Mouse (Mus musculus): ENCODE data around the gene Hebp1.

GRCm38 (mm10) chr6:135112411-135113113 lies 85.3 kb downstream of the Hebp1 start:
- TF ChIP-seq CTCF (IDR thresholded peaks at IDR 0.05; ENCODE audit: borderline replicate concordance, control insufficient read depth, extremely low read depth, insufficient read depth, low read length, poor library complexity), result no peak
- no peak for TF ChIP-seq POLR2A (IDR thresholded peaks at IDR 0.05; ENCODE audit: control insufficient read depth, extremely low read depth, insufficient read depth, low read length, poor library complexity)
